Mouse (Mus musculus) embryonic stem cell, embryonic (primary cell): ENCODE measurements around the gene Fgfr2.

Experiments
- CTCF ChIA-PET, 4 experiments: fragments of 300-600 bp in 2 of 4; fragments of 350-600 bp in 2 of 4; sonication (Branson Sonifier 250); formaldehyde crosslinking; loops; one replicate each; lab custom pipeline; 2022; ENCODE audit warnings: inconsistent platforms in 2 of 4; lab: Charles Lee
- POLR2A ChIA-PET, 4 experiments: fragments of 300-600 bp in 2 of 4; fragments of 350-600 bp in 2 of 4; sonication (Branson Sonifier 250); formaldehyde crosslinking; loops; one replicate each; lab custom pipeline; 2022; ENCODE audit warnings: antibody characterized with exemption in 4 of 4, inconsistent platforms in 1 of 4; lab: Charles Lee

Fgfr2 gene

DNA sequence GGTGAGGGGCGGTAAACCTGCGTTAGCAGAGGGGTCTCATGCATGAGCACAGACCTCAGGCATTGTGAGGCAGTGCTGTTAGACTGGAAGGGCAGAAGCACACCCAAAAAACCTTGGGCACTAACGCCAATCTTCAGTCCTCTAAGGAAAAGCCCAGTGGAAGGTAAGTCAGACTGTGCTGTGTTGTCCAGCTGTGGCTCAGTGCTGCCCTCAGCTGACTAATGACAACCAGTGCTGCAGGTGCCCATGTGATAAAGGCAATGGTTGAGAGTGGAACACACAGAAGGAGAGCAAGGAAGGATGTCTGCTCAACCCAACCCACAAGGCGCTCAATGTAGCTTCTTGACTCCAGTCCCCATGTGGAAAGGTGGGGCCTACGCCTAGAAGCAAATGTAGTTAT lies 126.8 kb downstream of the Fgfr2 start:
- CTCF ChIA-PET = interaction anchor here (0.6 to 4.2 kb wide), 7 partner anchors 8 to 49 kb away, joined by 3 to 14 read pairs (median 4); no protein-coding TSS in a partner anchor
- POLR2A ChIA-PET = interaction anchor here in 2 of 4 experiments (0.9 to 6.0 kb wide), 7 partner anchors 10 to 66 kb away, joined by 3 to 49 read pairs (median 4); partner anchors contain the start of gene Zranb1 (in 1 of the 2)

DNA sequence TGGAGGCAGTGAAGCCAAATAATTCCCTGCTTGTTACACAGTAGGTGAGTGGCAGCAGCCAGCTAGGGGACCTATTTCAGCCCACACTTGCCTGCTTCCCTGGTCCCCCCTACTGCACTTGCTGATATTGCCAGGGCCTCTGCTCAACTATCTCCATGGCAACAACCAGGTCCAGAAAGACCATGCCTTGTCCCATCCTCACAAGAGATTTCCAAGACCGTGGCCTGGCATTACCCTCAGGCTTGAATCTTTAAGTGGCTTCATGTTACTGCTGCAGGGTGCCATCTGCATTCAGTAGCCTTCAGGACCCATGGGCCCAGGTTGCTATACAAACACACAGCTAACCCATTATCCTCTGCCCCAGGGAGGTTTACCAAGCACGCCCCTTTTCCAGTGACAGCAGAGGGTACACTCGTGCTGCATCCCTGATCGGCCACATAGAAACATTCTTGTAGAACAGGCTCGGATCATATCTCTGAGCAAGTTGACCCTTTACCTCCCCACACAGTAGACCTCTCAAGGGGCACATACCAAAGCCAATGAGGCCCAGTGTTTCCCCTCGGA lies 128.4 kb downstream of the Fgfr2 start:
- POLR2A ChIA-PET = interaction anchor here in 2 of 4 experiments (0.6 to 6.0 kb wide), 9 partner anchors 9 to 228 kb away, joined by 4 to 49 read pairs (median 5); no protein-coding TSS in a partner anchor
- CTCF ChIA-PET = interaction anchor here in 2 of 4 experiments (0.5 to 4.2 kb wide), 6 partner anchors 8 to 642 kb away, joined by 3 to 14 read pairs (median 4); no protein-coding TSS in a partner anchor

DNA sequence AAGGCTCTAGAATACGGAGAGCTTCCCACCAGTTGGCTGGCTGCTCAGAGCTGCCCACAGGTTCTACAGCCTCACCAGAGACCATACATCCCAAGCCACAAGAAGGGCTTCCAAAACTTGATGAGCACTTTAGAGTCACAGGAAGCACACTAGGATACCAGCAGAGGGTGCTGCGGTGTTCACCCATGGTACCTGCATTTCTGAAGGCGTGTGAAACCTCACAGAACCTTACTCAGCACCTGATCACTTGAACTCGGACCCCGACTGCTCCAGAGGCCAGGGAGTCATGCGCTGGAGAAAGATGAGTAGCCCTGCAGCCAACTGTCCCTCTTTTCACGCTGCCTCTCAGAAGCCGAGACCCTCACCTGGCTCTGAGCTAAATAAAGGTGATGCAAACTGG lies 129.0 kb downstream of the Fgfr2 start:
- ChIA-PET POLR2A (interaction anchor here in 2 of 4 experiments (0.6 to 6.0 kb wide), 8 partner anchors 9 to 645 kb away, joined by 3 to 49 read pairs (median 4); no protein-coding TSS in a partner anchor), CTCF (interaction anchor here in 2 of 4 experiments (0.8 to 4.2 kb wide), 8 partner anchors 7 to 122 kb away, joined by 3 to 14 read pairs (median 3); no protein-coding TSS in a partner anchor)

DNA sequence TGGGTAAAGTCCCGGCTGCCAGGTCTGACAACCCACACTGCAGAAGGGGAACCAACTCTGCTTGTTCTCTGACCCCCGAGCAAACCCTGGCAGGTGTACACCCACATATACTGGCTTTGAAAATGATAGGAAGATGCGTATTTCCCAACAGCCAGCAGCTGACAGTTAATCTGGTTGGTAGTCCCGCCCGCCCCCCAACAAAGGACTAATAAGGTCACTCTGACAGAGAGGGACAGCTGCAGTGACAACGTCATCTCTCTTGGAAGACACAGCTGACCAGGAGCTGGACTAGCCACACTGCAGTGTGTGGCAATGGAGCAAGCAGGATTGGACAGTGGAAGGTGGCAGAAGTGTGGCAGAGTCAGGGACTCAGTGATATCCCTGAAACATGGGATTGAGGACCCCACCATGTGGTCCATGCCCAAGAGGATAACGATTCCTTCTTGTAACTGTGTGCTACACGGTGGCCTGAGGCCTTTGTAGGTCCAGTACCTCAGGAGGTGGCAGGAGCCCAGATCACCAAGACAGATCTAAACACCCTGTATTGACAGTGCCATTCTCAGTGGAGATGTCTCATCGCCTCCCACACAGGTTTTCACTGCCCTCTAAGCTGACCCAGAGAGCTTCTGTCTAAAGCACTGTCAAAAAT lies 130.1 kb downstream of the Fgfr2 start:
- ChIA-PET POLR2A (interaction anchor here in 2 of 4 experiments (0.6 to 6.0 kb wide), 4 partner anchors 10 to 753 kb away, joined by 3 to 49 read pairs (median 4); no protein-coding TSS in a partner anchor), CTCF (interaction anchor here in 2 of 4 experiments (0.6 to 1.5 kb wide), 7 partner anchors 8 to 182 kb away, joined by 3 to 4 read pairs (median 3); no protein-coding TSS in a partner anchor)

DNA sequence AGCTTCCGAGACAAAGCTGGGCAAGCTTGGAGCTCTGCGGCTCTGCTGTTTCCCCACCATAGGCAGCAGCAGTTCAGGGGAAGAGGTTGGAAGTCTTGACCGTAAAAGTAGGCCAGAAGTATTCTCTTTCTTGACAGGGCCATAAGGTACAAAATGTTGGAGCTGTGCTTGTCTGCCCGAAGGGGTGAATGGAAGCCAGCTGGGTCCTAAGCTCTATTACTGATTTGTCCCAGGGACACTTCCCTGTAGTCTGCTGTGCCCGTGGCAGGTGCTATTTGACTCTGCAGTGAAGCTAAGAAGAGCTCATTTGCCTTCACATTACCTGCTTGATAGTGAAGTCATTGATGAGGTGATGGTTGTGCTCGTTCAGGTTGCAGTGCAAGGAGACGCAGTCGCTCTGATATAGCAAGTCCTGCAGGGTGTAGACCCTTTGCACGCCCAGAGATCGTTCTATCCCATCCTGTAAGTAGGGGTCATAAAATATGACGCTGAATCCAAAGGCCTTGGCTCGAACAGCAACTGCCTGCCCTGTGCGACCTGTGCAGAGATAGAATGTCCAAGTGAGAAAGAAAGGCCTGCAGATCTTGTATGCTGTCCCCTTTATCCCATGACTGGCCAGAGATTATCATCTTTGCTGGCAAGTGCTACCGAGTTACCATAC lies 131.8 kb downstream of the Fgfr2 start:
- ChIA-PET POLR2A (interaction anchor here (0.7 to 1.5 kb wide), 15 partner anchors 8 to 646 kb away, joined by 3 to 6 read pairs (median 3); partner anchors contain the start of genes Edrf1 (in 1 of the 4) and Zranb1 (in 1 of the 4)), CTCF (interaction anchor here in 3 of 4 experiments (0.7 to 2.0 kb wide), 5 partner anchors 8 to 16 kb away, joined by 3 to 4 read pairs (median 3); no protein-coding TSS in a partner anchor)

DNA sequence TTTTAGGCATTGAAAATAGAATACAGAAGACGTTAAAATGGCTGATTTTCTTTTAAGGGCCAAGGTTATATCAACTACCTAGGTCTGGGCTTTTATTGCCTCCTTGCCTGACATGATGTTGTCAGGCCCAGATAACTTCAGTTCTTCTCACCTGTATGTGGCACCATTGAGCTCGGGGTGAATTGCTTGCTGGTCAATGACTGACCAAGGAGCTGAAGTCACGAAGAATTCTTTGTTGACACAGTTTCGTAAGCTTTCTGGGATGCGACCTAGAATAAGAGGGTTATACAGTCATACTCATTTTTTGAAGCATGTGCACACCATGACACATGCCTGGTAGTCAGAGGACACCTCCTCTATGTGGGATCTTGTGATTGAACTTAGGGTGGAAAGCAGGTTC lies 133.3 kb downstream of the Fgfr2 start:
- POLR2A ChIA-PET = interaction anchor here (0.6 to 2.2 kb wide), 12 partner anchors 8 to 647 kb away, joined by 3 to 8 read pairs (median 3); partner anchors contain the start of gene Edrf1 (in 1 of the 4)

DNA sequence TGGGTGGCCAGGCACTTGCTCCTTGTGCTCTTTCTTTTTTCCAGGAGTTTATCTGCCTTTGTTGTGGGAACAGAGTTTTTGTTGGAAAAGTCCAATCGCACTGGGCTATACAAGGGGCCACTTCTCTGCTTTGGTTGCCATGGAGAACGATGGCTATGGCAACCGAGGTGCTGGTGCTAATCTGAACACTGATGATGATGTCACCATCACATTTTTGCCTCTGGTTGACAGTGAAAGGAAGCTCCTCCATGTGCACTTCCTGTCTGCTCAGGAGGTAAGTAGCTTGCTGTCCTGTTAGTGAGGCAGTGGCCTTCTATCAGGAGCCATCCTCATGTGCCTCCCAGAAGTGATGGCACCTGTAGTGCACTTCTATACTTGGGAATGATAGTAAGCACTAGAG lies 140.5 kb downstream of the Fgfr2 start:
- ChIA-PET CTCF (interaction anchor here in 3 of 4 experiments (0.6 to 1.6 kb wide), 6 partner anchors 9 to 424 kb away, joined by 3 to 4 read pairs (median 3); no protein-coding TSS in a partner anchor), POLR2A (interaction anchor here in 2 of 4 experiments (0.7 to 2.7 kb wide), 9 partner anchors 7 to 47 kb away, joined by 3 to 7 read pairs (median 3); no protein-coding TSS in a partner anchor)

More for the DNA sequence above, 133.3 kb downstream of the Fgfr2 start:
- CTCF ChIA-PET = interaction anchor here in 3 of 4 experiments (0.5 to 0.7 kb wide), 5 partner anchors 14 to 450 kb away, joined by 3 to 8 read pairs (median 5); no protein-coding TSS in a partner anchor

DNA sequence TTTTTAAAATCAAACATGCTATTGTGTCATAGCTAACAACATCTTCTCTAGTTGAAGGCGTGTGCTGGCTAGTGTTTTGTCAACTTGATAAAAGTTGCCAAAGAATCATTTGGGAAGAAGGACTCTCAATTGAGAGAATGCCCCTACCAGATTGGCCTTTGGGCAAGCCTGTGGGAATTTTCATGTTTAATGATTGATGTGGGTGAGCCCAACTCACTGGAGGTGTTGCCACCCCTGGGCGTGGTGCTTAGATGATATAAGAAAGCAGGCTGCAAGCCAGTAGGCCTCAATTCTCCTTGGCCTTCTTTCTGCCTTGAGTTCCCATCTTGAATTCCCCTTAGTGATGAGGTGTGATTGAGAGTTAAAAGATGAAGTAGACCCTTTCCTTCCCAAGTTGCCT lies 145.2 kb downstream of the Fgfr2 start:
- ChIA-PET POLR2A (interaction anchor here in 1 of 4 experiments (0.7 kb wide), 1 partner anchor 715 kb away, joined by 4 read pairs; no protein-coding TSS in a partner anchor), CTCF (no interaction called here)

DNA sequence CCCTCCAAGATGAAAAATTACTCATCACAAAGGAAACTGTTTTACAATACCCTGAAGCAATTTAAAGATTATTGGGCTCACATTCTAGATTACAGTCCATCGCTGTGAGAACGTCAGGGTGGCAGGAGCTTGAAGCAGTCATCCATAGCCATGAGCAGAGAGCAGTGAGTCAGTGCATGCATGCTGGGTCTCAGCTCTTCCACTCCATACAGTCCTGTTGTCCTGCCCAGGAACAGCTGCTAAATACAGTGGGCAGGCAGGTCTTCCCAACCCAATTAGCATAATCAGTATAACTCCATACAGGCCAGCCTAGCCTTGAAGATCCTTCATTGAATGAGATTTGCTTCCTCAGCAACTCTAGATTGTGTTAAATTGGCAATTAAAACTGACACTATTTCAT lies 147.1 kb downstream of the Fgfr2 start:
- POLR2A ChIA-PET = interaction anchor here in 1 of 4 experiments (0.7 to 2.6 kb wide), 4 partner anchors 7 to 133 kb away, joined by 3 to 6 read pairs (median 4); partner anchors contain the start of gene Zranb1
- CTCF ChIA-PET = no interaction called here

DNA sequence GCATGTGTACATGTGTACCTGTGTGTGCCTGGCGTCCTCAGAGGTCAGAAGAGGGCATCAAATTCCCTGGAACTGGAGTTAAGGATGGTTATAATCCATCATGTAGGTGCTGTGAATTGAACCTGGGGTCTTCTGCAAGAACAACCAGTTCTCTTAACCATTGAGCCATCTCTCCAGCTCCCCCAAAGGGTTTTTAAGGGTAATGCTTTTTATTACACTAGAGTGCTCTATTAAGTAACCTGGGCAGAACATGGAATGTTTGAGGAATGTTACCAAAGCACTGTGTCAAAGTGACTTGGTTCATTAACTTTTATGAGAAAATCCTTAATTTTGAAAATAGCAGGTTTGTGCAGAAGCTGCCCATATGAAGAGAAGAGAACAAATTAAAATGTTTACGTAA lies 151.1 kb downstream of the Fgfr2 start:
- POLR2A ChIA-PET = interaction anchor here in 2 of 4 experiments (0.6 to 2.9 kb wide), 4 partner anchors 10 to 19 kb away, joined by 3 to 6 read pairs (median 4); no protein-coding TSS in a partner anchor
- CTCF ChIA-PET = no interaction called here

DNA sequence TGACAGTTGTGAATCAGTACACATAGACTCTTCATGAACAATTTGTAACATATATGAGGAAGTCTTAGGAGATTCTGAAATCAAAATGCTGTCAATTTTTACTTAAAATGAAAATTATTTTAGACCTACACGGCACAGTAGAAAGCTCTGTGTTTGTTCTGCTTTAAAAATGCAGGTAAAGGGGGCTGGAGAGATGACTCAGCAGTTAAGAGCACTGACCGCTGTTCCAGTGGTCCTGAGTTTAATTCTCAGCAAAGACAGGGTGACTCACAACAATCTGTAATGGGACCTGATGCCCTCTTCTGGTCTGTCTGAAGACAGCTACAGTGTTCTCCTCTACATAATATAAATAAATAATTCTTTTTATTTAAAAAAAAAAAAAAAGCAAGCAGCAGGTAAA lies 157.4 kb downstream of the Fgfr2 start:
- POLR2A ChIA-PET = interaction anchor here in 1 of 4 experiments (1.0 to 1.4 kb wide), 6 partner anchors 14 to 38 kb away, joined by 3 to 4 read pairs (median 3); no protein-coding TSS in a partner anchor
- CTCF ChIA-PET = interaction anchor here in 1 of 4 experiments (0.6 to 0.7 kb wide), 2 partner anchors 69 to 144 kb away, joined by 3 to 5 read pairs; no protein-coding TSS in a partner anchor

DNA sequence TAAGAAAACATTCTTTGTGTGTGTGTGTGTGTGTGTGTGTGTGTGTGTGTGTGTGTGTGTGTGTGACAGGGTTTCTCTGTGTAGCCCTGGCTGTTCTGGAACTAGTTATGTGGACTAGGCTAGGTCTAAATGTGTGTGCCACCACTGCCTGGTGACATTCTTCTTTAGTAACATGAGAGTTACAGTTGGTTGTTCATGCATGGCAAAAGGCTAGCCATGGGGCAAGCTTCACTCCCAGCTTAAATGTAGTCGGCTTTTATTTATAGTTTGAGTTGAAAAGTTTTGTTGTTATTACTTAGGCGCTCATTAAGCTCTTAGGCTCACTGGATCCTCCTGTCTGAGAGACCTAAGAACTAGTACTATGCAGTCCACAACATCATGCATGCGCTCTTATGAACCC lies 158.8 kb downstream of the Fgfr2 start:
- ChIA-PET CTCF (no interaction called here), POLR2A (interaction anchor here in 2 of 4 experiments (1.1 to 1.5 kb wide), 3 partner anchors 11 to 110 kb away, joined by 3 to 9 read pairs (median 4); no protein-coding TSS in a partner anchor)

DNA sequence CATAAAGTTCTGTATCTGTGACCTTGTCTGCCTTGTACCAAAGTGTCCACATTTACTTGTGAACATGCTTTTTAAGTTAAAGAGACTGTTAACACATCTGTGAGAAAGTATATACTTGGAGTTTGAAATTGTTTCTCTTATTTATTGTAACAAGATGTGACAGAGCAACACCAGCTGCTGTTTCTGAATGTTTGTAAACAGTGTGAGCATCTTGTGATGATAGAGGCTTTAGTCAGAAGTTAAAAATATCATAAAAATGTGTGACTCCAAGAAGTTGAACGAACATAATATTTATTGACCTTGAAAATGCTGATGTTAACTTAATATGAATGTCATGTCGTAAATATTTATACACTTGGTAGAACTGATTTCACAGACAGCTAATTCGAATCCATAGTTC lies 172.5 kb downstream of the Fgfr2 start:
- POLR2A ChIA-PET = no interaction called here
- CTCF ChIA-PET = no interaction called here

DNA sequence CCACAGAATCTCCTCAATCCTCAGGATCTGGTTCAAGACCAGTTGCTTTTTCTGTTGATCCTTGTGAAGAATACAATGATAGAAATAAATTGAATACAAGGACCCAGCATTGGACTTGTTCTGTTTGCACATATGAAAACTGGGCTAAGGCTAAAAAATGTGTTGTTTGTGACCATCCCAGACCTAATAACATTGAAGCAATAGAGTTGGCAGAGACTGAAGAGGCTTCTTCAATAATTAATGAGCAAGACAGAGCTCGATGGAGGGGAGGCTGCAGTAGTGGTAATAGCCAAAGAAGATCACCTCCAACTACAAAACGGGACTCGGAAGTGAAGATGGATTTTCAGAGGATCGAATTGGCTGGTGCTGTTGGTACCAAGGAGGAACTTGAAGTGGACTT lies 173.2 kb downstream of the Fgfr2 start:
- CTCF ChIA-PET = no interaction called here
- POLR2A ChIA-PET = no interaction called here

DNA sequence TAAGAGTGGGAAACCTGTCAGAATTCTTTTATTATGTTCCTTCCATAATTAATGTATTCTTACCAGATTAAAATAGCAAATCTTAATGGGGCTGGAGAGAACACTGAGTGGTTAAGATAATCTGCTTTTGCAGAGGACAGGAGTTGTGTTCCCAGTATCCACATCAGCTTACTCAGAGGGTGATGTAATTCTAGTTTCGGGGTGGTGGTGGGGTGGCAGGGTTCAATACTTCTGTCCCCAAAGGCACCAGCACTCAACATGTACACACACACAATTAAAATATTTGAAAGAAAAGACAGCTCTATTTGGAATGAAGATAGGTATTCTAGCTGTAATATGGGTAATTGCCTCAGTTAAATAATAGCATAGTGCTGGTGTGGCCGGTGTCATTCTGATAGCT lies 182.6 kb downstream of the Fgfr2 start:
- POLR2A ChIA-PET = interaction anchor here in 2 of 4 experiments (1.2 to 1.4 kb wide), 3 partner anchors 9 to 330 kb away, joined by 3 to 7 read pairs (median 3); partner anchors contain the start of genes Lhpp (in 1 of the 2) and Zranb1 (in 1 of the 2)
- CTCF ChIA-PET = no interaction called here

DNA sequence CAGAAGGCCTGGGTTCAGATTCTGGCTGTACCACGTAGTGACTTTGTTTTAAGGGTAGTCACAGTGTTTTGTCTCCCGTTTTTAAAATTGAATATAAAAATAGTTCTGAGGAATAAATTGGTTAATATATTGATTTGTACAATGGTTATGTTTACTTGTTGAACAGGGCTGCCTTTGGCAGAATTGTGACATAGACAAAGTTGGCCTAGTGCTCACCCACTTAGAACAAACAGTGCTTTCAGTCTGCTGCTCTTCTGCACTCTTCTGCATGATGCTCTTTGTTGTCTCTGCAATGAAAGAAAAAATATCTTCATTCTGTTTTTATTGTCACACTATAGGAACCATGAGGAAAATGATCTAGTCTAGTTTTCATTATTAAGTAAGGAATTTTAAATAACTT lies 184.0 kb downstream of the Fgfr2 start:
- ChIA-PET CTCF (no interaction called here), POLR2A (no interaction called here)

DNA sequence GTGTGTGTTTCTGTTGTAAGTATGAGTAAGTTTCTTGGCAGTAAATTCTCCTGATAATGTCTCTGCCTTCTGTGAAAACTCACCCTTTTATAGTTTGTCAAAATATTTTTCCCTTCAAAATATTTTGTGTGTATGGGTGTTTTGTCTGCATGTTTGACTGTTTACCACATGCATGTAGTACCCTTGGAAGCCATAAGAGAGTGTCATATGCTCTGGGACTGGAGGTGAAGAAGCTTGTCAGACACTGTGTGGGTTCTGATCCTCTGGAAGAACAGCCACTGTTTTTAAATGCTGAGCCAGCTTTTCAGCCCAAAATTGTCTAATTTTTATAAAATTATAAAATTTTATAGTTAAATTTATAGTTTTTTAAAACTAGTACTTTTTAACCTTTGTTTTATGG lies 188.4 kb downstream of the Fgfr2 start:
- CTCF ChIA-PET = no interaction called here
- POLR2A ChIA-PET = interaction anchor here in 2 of 4 experiments (1.0 to 1.2 kb wide), 2 partner anchors 10 to 20 kb away, joined by 3 read pairs; no protein-coding TSS in a partner anchor

DNA sequence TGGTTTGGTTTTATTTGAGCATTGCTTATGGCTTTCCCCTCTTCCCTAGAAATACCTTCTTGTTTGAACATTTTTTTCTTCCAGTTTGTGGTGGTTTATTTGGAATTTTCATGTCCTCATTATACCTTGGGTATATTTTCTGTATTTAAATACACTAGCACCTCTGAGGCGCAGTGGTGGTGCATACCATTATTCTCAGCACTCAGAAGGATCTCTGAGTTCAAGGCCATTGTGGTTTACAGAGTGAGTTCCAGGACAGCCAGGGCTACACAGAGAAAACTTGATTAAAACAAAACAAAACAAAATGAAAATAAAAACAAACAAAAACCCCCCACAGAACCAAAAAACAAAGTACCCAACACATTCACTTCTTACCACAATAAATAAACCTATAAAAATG lies 189.8 kb downstream of the Fgfr2 start:
- POLR2A ChIA-PET = no interaction called here
- CTCF ChIA-PET = interaction anchor here in 1 of 4 experiments (1.5 kb wide), 1 partner anchor 200 kb away, joined by 3 read pairs; no protein-coding TSS in a partner anchor
